Mouse (Mus musculus) C2C12 (cell line): ENCODE data around the gene Lexm. TPM values are rescaled to one million over a fixed set of nuclear protein-coding genes. Genes with fewer than 3 reads are reported as not detected.

Experiments used
- H3K27me3 ChIP-seq: one replicate; pipeline ENCODE4 v1.6.1; 2011; ENCODE audit not compliant: control insufficient read depth, insufficient read depth, insufficient read length
- H3K36me3 ChIP-seq: one replicate; pipeline ENCODE4 v1.6.1; 2011; ENCODE audit not compliant: control insufficient read depth, insufficient read depth
- H3K4me3 ChIP-seq: one replicate; pipeline ENCODE4 v1.5.1; 2011; ENCODE audit warnings: mild to moderate bottlenecking, control low read depth; ENCODE audit not compliant: poor library complexity, insufficient read depth, severe bottlenecking
- H3K79me2 ChIP-seq: one replicate; pipeline ENCODE4 v1.6.1; 2011; ENCODE audit not compliant: control insufficient read depth, insufficient read depth
- H3K79me3 ChIP-seq: one replicate; pipeline ENCODE4 v1.6.1; 2011; ENCODE audit warnings: low read depth, control low read depth
- H3ac ChIP-seq: one replicate; pipeline ENCODE3; 2011; ENCODE audit warnings: low read depth; ENCODE audit not compliant: control insufficient read depth, insufficient read length
- CEBPB ChIP-seq: IDR thresholded peaks from one replicate; pipeline ENCODE4 v1.6.1; 2011; ENCODE audit warnings: low read depth, mild to moderate bottlenecking, control low read depth, moderate library complexity
- CTCF ChIP-seq: IDR thresholded peaks from one replicate; pipeline ENCODE4 v1.5.1; 2011; ENCODE audit not compliant: control insufficient read depth, insufficient read depth, insufficient read length
- FOSL1 ChIP-seq: IDR thresholded peaks from one replicate; pipeline ENCODE4 v1.8.0; 2011; ENCODE audit warnings: mild to moderate bottlenecking, low read length; ENCODE audit not compliant: poor library complexity, insufficient read depth, severe bottlenecking
- MAX ChIP-seq: IDR thresholded peaks from one replicate; pipeline ENCODE4 v1.6.1; 2011; ENCODE audit warnings: mild to moderate bottlenecking, control low read depth
- MYOD1 ChIP-seq: IDR thresholded peaks from one replicate; pipeline ENCODE4 v1.6.1; 2011; ENCODE audit warnings: low read depth; ENCODE audit not compliant: control insufficient read depth, insufficient read length
- MYOG ChIP-seq: IDR thresholded peaks from one replicate; pipeline ENCODE4 v1.6.1; 2011; ENCODE audit not compliant: control insufficient read depth, insufficient read length; ENCODE audit errors: extremely low read depth
- USF1 ChIP-seq: IDR thresholded peaks from one replicate; pipeline ENCODE4 v1.6.1; 2011; ENCODE audit warnings: low read depth, mild to moderate bottlenecking, control low read depth, moderate library complexity
- polyA plus RNA-seq: library from polyadenylated mRNA; unstranded; fragments of >200 nt; fragmentation: generic; extraction: Trizol; gene quantifications from one replicate; pipeline ENCODE4 v1.2.1, GENCODE M21; 2012; ENCODE audit warnings: missing spikeins

Gene Lexm
- polyA plus RNA-seq, 1 experiment = not detected

DNA sequence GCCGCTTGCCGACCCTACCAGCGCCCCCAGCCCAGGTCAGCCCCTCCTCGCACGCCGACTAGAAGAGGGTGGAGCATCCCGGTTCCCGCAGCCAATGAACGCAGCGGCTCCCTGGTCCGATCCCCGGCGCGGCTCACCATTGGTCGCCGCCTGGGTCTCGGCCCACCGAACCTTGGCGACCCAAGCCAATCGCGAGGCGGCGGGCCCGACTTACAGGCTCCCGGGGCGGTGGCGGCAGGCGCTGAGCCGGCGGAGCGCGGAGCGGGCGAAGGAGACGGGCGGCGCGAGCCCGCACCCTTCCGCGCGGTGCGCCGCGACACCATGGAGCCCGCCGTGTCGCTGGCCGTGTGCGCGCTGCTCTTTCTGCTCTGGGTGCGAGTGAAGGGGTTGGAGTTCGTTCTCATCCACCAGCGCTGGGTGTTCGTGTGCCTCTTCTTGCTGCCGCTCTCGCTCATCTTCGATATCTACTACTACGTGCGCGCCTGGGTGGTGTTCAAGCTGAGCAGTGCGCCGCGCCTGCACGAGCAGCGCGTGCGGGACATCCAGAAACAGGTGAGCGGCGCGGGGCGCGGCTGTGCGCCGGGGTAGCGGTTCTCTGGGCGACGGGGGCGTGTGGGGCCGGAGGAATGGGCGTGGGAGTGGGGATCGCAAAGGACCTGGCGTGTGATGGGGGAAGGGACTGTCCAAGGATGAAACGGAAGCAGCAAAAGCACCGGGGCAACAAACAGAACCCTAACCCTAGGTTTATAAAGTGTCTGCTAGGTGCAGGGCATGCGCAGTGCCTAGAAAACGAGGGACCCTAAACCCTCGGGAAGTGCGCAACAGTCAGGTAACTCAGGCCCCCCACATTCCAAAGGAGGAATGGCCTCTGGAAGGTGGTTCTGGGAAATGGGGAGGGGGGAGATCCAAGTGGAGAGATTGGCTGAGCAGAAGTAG, 55.9 kb downstream of the Lexm start, which contains the start of gene Dhcr24:
Gene Dhcr24, plus strand, starts transcription at position 193 of the 936 bp plus-strand sequence.
- peak; percentile 47 for TF ChIP-seq MAX
- TF ChIP-seq MYOG = no peak
- TF ChIP-seq CEBPB = no peak
- Histone ChIP-seq H3K79me3 (peaks cover 16% of the 10 kb centered on the region), H3K4me3 (peak within 1 kb of the TSS; percentile 59), H3K27me3 (peaks cover 1% of the 10 kb centered on the region), H3K79me2 (peaks cover 47% of the 10 kb centered on the region), H3K36me3 (peaks cover 10% of the 10 kb centered on the region), H3ac (peak within 1 kb of the TSS; percentile 73)

DNA sequence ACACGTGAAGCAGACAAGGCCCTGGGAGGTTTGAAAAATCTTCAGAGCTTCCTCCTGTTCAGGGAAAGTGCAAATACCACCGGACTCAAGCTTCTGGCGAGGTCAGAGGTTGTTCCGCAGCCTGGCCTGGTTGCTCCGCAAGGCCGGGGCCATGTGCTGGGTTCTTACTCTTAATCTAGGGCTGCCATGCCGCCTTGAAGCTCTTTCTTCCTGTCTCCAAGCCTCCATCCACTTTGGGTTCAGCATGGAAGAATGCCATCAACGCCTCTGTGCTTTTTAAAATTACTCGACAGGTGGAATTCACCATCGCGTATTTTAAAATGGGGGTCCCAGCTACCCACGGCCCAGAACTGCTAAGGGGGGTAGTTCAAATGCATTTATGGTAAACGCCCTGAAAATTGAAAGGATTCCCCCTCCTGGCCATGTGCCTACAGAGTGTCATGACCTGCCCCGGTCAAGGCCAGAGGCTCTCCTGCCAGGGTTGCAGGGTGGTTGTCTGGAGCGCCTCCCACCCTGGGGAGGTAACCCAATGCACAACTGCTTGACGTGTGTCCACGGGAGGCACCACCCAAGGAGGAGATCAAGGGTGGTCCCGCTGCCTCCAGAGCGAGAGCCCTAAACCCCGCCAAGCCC, 56.7 kb downstream of the Lexm start:
- H3K4me3 ChIP-seq = peak overlapping the region; percentile 23
- peak overlapping the region; percentile 70 for H3ac ChIP-seq
- peaks cover 3% of the 10 kb centered on the region for H3K36me3 ChIP-seq
- peaks cover 3% of the 10 kb centered on the region for H3K27me3 ChIP-seq
- peaks cover 40% of the 10 kb centered on the region for H3K79me2 ChIP-seq
- TF ChIP-seq MYOG (no peak), CTCF (peak; percentile 1), MYOD1 (no peak)
- H3K79me3 ChIP-seq = peaks cover 14% of the 10 kb centered on the region

DNA sequence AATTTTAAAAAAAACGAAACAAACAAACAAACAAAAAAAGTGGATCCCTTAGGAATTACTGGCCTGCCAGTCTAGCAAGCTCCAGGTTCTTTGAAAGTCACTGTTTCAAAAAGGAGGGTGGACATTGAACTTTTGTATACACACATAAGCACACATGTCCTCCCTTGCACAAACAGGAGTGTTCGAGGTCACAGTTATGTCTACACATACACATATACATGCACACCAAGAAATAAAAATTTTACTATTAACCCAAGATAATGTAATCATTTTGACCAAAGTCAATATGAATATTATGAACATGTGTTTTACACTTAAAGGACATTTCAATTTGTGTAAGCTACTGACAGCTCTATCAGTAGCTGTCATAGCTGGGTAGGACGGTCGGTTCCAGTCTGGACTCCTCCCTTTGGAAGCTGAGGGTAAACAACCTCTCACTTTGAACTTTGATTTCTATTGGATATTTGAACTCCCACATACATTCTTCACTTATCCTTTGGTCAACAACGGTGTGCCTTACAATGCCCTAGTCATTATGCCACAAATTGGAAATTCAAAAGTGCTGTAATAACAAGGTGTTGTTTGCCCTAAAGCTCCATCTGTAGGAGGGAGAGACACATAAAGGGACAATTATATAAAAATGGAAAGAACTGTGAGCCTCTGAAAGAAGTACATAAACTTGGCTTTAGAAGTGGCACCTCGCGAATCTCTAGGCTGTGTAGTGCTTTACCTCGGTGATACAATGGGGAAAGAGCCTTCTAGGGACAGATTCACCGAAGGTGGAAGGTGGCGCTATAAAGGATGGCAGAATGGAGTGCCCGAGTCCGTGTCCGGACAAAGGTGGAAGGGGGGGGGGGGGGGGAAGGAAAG, 57.5 kb downstream of the Lexm start:
- Histone ChIP-seq H3K36me3 (no peaks in the 10 kb centered on the region), H3ac (no peak overlapping the region), H3K79me3 (peaks cover 14% of the 10 kb centered on the region), H3K27me3 (peaks cover 3% of the 10 kb centered on the region), H3K4me3 (no peak overlapping the region), H3K79me2 (peaks cover 34% of the 10 kb centered on the region)
- TF ChIP-seq MAX = no peak
- TF ChIP-seq MYOG = no peak
- TF ChIP-seq MYOD1 = no peak
- TF ChIP-seq CTCF = no peak

DNA sequence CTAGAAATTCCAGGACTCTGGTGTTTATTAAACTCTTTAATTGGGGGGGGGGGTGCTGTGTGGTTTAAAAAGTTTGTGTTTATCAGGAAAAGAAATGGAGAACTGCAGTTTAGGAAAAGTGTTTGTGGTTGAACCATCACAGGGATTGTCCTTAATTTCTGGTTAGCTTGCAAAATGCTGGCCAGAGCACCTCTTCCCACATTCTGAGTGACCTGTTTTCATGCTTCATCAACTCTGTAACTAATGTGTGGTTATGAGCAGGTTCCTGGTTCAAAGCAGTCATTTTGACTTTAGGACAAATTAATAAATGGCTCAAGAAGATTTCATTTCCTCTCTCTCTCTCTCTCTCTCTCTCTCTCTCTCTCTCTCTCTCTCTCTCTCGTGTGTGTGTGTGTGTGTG, 59.1 kb downstream of the Lexm start:
- H3ac ChIP-seq = no peak overlapping the region
- H3K79me2 ChIP-seq = peaks cover 20% of the 10 kb centered on the region
- H3K4me3 ChIP-seq = no peak overlapping the region
- no peak for TF ChIP-seq CTCF
- no peak for TF ChIP-seq MYOG
- no peak for TF ChIP-seq MAX
- TF ChIP-seq USF1 = no peak
- no peak for TF ChIP-seq FOSL1
- TF ChIP-seq MYOD1 = no peak
- no peak for TF ChIP-seq CEBPB
- H3K27me3 ChIP-seq = peaks cover 3% of the 10 kb centered on the region
- H3K36me3 ChIP-seq = no peaks in the 10 kb centered on the region
- peaks cover 8% of the 10 kb centered on the region for H3K79me3 ChIP-seq

DNA sequence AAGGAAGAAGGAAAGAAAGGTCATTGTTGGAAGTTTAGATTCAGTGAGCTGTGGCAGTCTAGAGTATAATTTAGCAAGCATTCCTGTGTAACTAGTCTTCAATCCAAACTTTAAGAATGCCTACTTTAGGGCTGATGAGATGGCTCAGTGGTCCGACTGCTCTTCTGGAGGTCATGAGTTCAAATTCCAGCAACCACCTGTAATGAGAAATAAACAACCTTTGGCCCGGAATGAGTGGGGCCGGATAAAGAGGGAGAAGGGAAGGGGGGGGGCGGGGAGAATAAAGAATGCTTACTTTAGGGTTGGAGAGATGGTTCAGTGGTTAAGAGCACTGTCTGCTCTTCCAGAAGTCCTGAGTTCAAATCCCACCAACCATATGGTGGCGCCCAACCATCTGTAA, 59.8 kb downstream of the Lexm start:
- peaks cover 4% of the 10 kb centered on the region for H3K79me3 ChIP-seq
- no peaks in the 10 kb centered on the region for H3K36me3 ChIP-seq
- H3K27me3 ChIP-seq = peaks cover 3% of the 10 kb centered on the region
- no peak overlapping the region for H3K4me3 ChIP-seq
- TF ChIP-seq MYOD1 (no peak), USF1 (no peak)
- no peak overlapping the region for H3ac ChIP-seq
- H3K79me2 ChIP-seq = peaks cover 12% of the 10 kb centered on the region
